Mouse (Mus musculus): ENCODE data around the gene Psmb6. TPM values are rescaled to one million over a fixed set of nuclear protein-coding genes. Genes with fewer than 3 reads are reported as not detected.
"Not testable (repeated sequence)": the region's sequence is repeated elsewhere in the genome, so short reads cannot be mapped to it uniquely, and the experiment has no call there.

Psmb6 gene
- polyA plus RNA-seq, 1 experiment from 2014 or later = 1,074 TPM

DNA sequence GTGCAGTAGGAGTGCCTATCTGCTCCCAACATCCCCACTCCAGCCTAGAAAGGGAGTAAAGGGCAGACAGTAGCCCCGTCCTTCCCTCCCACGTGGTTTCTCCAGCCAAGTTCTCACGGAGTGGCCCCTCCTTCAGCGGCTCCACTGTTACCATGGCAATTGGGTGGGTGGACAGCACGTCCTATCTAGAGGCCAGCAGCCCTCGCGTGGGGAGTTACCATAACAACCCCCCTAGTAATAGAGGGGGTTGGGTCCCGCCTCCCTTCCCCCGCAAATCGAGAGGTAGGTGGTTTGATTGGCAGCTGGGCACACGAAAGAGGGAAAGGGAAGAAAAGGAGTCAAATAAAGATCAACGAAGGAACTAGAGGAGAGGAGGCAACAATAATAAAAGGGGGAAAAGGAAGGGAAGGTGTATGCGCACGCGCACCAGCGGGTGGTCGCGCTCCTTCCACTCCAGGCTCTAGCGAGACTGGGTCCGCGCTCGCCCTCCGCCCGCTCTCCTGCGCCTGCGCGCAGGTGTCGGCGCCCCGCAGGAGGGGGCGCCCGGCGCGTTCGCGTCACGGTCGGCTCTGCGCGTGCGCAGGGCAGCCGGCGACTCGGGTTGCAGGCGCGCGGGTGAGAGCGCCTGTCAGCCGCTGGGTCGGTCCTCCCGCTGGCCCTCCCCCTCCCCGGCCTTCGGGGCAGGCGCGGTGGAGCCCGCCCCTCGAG lies 37.3 kb downstream of the Psmb6 start, which contains the start of gene Mink1:
Gene Mink1 (plus strand): TSS at position 595 of the 708 bp plus-strand sequence.
- H3K4me3 ChIP-seq = peak within 1 kb of the TSS; percentile 94
- H3K9me3 ChIP-seq = no peaks in the 10 kb centered on the region
- peaks cover 46% of the 10 kb centered on the region for H3K4me1 ChIP-seq
- H3K27me3 ChIP-seq (ENCODE audit: poor library complexity, severe bottlenecking) = no peaks in the 10 kb centered on the region
- peaks cover 7% of the 10 kb centered on the region; the same call in 1 of the 2 replicates for H3K36me3 ChIP-seq (replicated peaks)
- WGBS = under 1% methylated on average over 56 of the region's 57 CpGs
- peak within 1 kb of the TSS; percentile 96 for H3K27ac ChIP-seq
- peak; percentile 87 for DNase-seq (ENCODE audit: extremely low spot score, low spot score)

DNA sequence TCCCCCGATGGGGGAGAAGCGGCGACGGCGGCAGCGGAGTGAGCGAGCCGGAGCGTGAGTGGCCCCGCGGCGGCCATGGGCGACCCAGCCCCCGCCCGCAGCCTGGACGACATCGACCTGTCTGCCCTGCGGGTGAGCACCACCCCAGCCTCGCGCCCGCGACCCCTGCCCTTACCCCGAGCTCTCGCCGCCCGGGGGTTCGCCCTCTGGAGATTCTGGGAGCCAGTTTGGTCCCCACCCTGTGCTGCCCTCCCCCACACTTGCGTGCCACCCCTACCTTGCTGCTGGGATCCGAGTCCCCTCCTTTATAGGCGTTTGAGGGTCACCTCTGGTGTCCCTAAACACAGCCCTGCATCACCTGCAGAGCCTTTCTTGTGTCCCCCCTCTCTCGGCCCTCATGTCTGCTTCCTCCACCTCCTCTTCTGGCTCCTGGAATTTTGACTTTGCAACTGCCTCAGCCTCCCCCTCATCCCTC lies 37.9 kb downstream of the Psmb6 start:
- WGBS = under 1% methylated on average over 31 of the region's 31 CpGs
- peak overlapping the region; percentile 96 for H3K27ac ChIP-seq
- no peak for DNase-seq (ENCODE audit: extremely low spot score, low spot score)
- no peaks in the 10 kb centered on the region for H3K27me3 ChIP-seq (ENCODE audit: poor library complexity, severe bottlenecking)
- peak overlapping the region; percentile 94 for H3K4me3 ChIP-seq
- no peaks in the 10 kb centered on the region for H3K9me3 ChIP-seq
- peaks cover 10% of the 10 kb centered on the region for H3K36me3 ChIP-seq (replicated peaks)
- H3K4me1 ChIP-seq = peaks cover 46% of the 10 kb centered on the region

DNA sequence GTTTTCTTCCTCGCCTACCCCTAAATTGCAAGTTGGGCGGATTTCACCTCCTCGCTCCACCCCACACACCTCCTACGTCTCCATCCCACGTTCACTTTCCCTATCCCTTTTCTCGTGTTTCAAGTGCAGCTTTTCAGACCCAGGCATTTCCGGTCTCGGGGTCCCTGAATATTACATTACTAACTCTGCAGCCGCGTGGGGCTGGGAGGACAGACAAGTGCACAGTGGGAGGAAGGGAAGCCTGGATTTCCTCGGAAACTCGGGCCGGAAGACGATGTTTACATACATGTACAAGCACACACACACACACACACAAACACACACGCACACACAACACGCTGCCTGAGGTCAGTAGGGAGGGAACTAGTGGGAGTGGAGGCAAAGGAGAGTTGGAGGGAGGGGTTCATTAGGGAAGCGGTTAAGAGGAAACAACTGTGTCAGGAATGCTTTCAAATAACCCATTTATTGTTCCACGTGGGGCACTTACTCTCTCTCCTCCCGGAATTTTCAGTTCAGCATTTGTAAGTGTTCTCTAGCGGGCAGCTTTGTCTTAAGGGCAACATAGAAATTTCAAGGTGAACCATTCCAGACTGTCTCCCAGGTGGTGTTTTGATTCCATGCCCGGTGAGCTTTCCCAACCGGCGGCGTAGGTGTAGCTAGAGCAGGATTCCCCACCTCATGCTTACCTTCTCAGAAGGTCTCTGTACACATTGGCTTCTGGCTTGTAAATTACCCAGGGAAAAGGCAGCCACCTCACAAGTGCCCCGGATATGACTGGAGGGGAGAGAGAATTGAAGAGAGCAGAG lies 38.5 kb downstream of the Psmb6 start:
- Histone ChIP-seq H3K9me3 (no peaks in the 10 kb centered on the region), H3K4me3 (peak overlapping the region; percentile 94), H3K4me1 (peaks cover 46% of the 10 kb centered on the region), H3K27me3 (ENCODE audit: poor library complexity, severe bottlenecking) (no peaks in the 10 kb centered on the region), H3K36me3 (replicated peaks) (peaks cover 16% of the 10 kb centered on the region), H3K27ac (peak overlapping the region; percentile 96)
- DNase-seq (ENCODE audit: extremely low spot score, low spot score) = peak; percentile 58
- WGBS = 4% methylated on average over 25 of the region's 25 CpGs

DNA sequence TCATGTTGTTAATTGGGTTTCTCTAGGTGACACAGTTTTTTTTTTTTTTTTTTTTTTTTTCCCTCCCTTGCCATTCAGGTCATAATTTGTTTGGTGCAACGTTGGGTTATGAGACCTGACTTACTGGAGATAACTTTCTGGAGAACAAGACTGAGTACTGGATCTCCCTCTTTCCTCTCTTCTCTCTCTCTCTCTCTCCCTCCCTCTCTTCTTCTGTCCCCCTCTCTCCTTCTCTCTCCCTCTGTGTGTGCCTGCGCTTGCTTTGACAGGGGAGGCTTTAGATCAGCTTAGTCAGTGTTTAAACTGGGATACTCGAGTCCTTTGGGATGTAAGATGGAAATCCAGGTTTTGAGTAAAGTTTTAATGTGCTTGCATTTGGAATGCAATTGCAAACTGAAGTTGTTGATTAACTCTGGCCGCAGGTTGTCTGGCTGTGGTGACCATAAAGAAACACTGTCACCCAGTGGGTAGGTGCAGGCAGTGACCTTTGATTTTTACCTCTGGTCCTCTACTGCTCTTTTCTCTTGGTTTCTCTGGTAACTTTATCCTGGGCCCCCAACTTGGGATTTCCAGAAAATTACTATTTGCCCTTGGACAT lies 39.2 kb downstream of the Psmb6 start:
- Histone ChIP-seq H3K27ac (0 out of 2 replicates have a peak overlapping the region, but pooled peaks have one; percentile 96), H3K36me3 (replicated peaks) (peaks cover 16% of the 10 kb centered on the region), H3K27me3 (ENCODE audit: poor library complexity, severe bottlenecking) (no peaks in the 10 kb centered on the region), H3K9me3 (no peaks in the 10 kb centered on the region), H3K4me3 (peak overlapping the region; percentile 94), H3K4me1 (peaks cover 46% of the 10 kb centered on the region)
- DNase-seq (ENCODE audit: extremely low spot score, low spot score) = no peak
- WGBS = 54% methylated on average over 4 of the region's 4 CpGs

DNA sequence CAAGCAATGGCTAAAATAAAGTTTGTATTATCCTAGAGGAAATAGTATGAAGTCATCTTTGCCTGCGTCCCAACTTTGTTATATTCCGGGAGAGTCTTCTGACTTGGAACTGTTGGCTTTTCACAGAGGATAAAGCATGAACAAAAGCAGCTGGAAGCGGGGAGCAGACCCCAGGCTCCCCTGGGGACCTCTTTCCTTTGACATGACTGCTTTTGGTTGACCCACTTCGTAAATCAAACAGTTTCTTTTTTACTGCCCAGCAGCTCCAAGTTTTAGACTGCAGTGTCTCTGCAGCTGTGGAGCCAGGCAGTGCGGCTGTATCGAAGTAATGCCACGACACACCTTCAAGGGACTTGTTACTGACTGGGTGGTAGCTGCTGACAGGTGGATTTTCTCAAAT lies 41.4 kb downstream of the Psmb6 start:
- H3K4me1 ChIP-seq = peaks cover 48% of the 10 kb centered on the region
- H3K36me3 ChIP-seq (replicated peaks) = peaks cover 16% of the 10 kb centered on the region
- H3K27me3 ChIP-seq (ENCODE audit: poor library complexity, severe bottlenecking) = no peaks in the 10 kb centered on the region
- 80% methylated on average over 7 of the region's 7 CpGs for WGBS
- H3K27ac ChIP-seq = no peak overlapping the region
- DNase-seq (ENCODE audit: extremely low spot score, low spot score) = no peak
- no peaks in the 10 kb centered on the region for H3K9me3 ChIP-seq
- no peak overlapping the region for H3K4me3 ChIP-seq

DNA sequence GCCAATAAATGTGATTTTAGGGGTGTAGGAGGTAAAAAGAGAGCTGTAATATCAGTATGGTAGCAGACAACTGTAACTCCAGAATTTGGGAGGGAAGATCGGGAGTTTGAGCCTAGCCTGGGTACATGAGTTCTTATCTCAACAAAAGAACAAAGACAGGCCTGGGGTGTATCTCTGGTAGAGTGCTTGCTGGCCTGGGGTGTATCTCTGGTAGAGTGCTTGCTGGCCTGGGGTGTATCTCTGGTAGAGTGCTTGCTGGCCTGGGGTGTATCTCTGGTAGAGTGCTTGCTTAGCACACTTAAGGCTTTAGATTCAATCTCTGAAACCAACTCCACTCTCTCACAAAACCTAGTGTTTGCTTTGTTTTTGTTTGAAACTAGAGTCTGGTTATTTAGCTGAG lies 45.4 kb downstream of the Psmb6 start:
- peaks cover 22% of the 10 kb centered on the region for H3K36me3 ChIP-seq (replicated peaks)

DNA sequence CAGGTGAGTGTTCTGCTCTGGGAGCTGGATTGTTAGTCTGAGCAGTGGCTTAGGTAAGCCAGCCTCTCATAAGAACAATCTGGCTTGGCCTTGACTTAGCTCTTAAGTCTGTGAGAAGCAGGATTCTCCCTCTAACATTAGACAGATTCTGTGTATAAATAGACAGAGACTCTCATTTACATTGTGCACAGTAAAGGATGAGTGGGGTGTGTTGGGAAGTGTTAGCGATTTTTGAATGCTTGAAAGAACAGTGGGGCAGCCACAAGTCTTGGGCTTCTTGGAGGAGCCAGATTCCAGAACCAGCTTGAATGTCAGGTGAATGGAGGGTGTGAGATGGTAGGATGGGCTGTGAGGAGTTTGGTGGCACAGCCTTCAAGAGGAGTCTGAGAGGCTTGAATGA lies 46.5 kb downstream of the Psmb6 start:
- Histone ChIP-seq H3K9me3 (no peaks in the 10 kb centered on the region), H3K27me3 (ENCODE audit: poor library complexity, severe bottlenecking) (no peaks in the 10 kb centered on the region), H3K27ac (0 out of 2 replicates have a peak overlapping the region, but pooled peaks have one; percentile 20), H3K36me3 (replicated peaks) (peaks cover 21% of the 10 kb centered on the region), H3K4me1 (peaks cover 25% of the 10 kb centered on the region), H3K4me3 (no peak overlapping the region)
- DNase-seq (ENCODE audit: extremely low spot score, low spot score) = no peak
- 89% methylated on average over 1 of the region's 1 CpGs for WGBS

More for the DNA sequence above, 45.4 kb downstream of the Psmb6 start:
- not testable (repeated sequence) for H3K27me3 ChIP-seq (ENCODE audit: poor library complexity, severe bottlenecking); H3K9me3 ChIP-seq; H3K27ac ChIP-seq; DNase-seq (ENCODE audit: extremely low spot score, low spot score); H3K4me3 ChIP-seq
- 91% methylated on average over 1 of the region's 1 CpGs for WGBS
- H3K4me1 ChIP-seq = peaks cover 32% of the 10 kb centered on the region

DNA sequence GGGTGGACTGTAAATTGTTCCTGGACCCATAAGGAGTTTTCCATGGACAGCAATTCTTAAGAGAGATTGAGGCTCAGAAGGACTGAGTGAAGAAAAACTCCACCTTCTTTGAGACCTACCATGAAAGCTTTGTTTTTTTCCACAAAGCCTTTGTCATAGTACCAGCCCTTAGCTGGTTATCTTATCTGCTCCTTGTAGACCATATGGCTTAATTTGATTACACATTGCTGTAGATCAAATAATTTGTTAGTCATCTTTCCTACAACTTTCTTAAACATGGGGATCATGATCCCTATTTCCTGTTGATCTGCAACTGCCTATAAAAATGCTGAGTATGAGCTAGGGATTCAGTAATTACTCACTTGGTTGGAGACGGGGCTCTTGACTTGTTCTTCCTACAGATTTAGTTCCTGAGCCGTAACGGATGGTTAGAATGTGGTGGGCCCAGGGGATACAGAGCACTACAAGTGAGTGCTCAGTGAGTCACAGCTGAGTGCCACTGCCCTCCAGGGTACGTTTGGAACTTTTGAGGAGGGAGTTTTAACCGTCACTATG lies 47.3 kb downstream of the Psmb6 start:
- 0 out of 2 replicates have a peak overlapping the region, but pooled peaks have one; percentile 20 for H3K27ac ChIP-seq
- no peaks in the 10 kb centered on the region for H3K9me3 ChIP-seq
- H3K4me3 ChIP-seq = no peak overlapping the region
- H3K36me3 ChIP-seq (replicated peaks) = peaks cover 15% of the 10 kb centered on the region
- WGBS = 79% methylated on average over 5 of the region's 5 CpGs
- DNase-seq (ENCODE audit: extremely low spot score, low spot score) = no peak
- no peaks in the 10 kb centered on the region for H3K27me3 ChIP-seq (ENCODE audit: poor library complexity, severe bottlenecking)
- peaks cover 24% of the 10 kb centered on the region for H3K4me1 ChIP-seq

DNA sequence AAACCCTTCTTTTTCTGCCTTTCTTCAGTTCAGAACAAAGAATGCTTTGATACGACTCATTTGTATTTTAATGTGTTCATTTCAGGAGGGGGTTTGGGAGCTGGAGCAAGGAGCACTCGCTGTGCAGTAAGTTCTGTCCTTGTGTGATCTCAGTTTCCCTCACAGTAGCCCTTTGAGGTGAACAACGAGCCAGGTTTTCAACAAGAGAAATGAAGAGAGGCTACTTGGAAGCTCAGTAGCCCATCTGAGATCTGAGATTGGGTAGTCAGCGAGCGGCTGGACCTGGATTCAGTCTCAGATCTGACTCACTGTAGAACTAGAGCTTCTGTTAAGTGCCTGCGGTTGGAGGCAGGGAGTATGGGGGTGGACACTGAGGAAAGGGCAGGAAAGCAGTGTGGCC lies 48.7 kb downstream of the Psmb6 start:
- H3K4me1 ChIP-seq = peaks cover 37% of the 10 kb centered on the region
- no peaks in the 10 kb centered on the region for H3K9me3 ChIP-seq
- H3K36me3 ChIP-seq (replicated peaks) = peaks cover 6% of the 10 kb centered on the region; the same call in 1 of the 2 replicates
- no peak for DNase-seq (ENCODE audit: extremely low spot score, low spot score)
- 74% methylated on average over 6 of the region's 6 CpGs for WGBS
- peak overlapping the region; percentile 67 for H3K27ac ChIP-seq
- no peaks in the 10 kb centered on the region for H3K27me3 ChIP-seq (ENCODE audit: poor library complexity, severe bottlenecking)
- H3K4me3 ChIP-seq = no peak overlapping the region

DNA sequence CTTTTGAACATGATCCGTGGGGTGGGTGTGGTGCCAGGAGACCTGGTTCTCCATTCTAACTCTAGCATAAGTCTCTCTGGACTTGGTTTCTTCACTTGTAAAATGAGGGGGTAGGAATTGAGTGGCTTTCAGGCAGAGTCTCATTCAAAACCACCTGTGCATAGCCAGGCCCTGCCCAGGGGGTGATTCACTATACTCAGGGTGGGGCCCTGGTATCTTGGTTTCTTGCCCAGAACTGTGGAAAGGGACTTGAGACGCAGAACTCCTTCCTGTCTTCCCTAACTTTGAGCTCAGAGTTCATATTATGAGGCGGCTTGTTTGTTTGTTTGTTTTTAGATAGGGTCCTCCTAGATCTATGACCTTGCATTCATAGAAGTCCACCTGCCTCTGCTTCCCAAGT lies 52.0 kb downstream of the Psmb6 start:
- WGBS = 79% methylated on average over 3 of the region's 3 CpGs
- Histone ChIP-seq H3K4me3 (no peak overlapping the region), H3K27ac (0 out of 2 replicates have a peak overlapping the region, but pooled peaks have one; percentile 30), H3K4me1 (peaks cover 46% of the 10 kb centered on the region), H3K9me3 (no peaks in the 10 kb centered on the region), H3K36me3 (replicated peaks) (peaks cover 3% of the 10 kb centered on the region; the same call in 1 of the 2 replicates), H3K27me3 (ENCODE audit: poor library complexity, severe bottlenecking) (no peaks in the 10 kb centered on the region)
- DNase-seq (ENCODE audit: extremely low spot score, low spot score) = no peak
